Mouse (Mus musculus) E14TG2a.4 (cell line): Measurements from ENCODE around the gene Ccdc138.
A peak's percentile ranks its signal among the peaks of the same experiment; 100 is the strongest.

Experiments
- CTCF ChIP-seq: conservative IDR thresholded peaks from 2 replicates; pipeline ENCODE4 v1.5.1; 2014; ENCODE audit warnings: low read length
- NANOG ChIP-seq: IDR thresholded peaks from 2 replicates; pipeline ENCODE4 v1.6.1; 2014; ENCODE audit warnings: borderline replicate concordance, low read length, mixed read lengths
- POU5F1 ChIP-seq: IDR thresholded peaks from 2 replicates; pipeline ENCODE4 v1.6.1; 2014; ENCODE audit warnings: low read length, borderline replicate concordance

DNA sequence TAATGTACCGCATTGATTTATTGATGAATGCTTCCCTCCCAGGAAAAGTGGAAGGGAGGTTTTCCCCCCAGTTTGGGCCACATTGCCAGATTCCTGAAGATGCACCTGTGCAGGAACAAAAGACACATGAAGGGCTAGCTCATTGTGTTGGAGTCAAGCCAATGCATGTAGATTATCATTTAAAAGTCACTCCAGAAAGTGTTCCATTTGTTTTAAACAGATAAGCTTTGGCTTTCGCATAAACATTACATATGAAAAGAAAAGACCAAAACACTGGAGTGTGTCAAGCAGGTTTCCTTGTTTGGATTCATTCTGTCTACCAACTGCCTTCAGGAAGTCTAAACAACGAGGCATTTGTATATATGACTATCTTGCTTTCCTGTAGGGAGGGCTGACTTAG is 96.7 kb downstream of the Ccdc138 start:
- TF ChIP-seq CTCF (no peak), NANOG (0 out of 2 replicates have a peak, but pooled peaks have one; percentile 35), POU5F1 (no peak)
